Mouse (Mus musculus) thymus, adult 2 months (tissue): Measurements from ENCODE around the gene Aoah. TPM values are rescaled to one million over a fixed set of nuclear protein-coding genes. Genes with fewer than 3 reads are reported as not detected.

Experiments
- DNase-seq: peaks from one replicate; pipeline ENCODE4 v3.0.0; 2021
- H3K27ac ChIP-seq: fragments of 200-500 bp; 2 replicates; pipeline ENCODE4 v1.5.1; 2012; ENCODE audit warnings: low read length, control low read depth; ENCODE audit not compliant: control insufficient read depth, insufficient read depth
- H3K27me3 ChIP-seq: fragments of 200-500 bp; 2 replicates; pipeline ENCODE4 v1.6.1; 2012; ENCODE audit warnings: mild to moderate bottlenecking, low read length, moderate library complexity, mixed read lengths; ENCODE audit not compliant: control insufficient read depth, insufficient read depth
- H3K36me3 ChIP-seq: fragments of 200-500 bp; 2 replicates; pipeline ENCODE4 v1.6.1; 2012; ENCODE audit warnings: mild to moderate bottlenecking, low read length, moderate library complexity; ENCODE audit not compliant: control insufficient read depth, insufficient read depth
- H3K4me1 ChIP-seq: fragments of 200-500 bp; replicated peaks from 2 replicates; pipeline ENCODE4 v1.6.1; 2012; ENCODE audit warnings: low read length; ENCODE audit not compliant: control insufficient read depth, insufficient read depth
- H3K4me3 ChIP-seq: fragments of 200-500 bp; 2 replicates; pipeline ENCODE4 v1.5.1; 2012; ENCODE audit warnings: mild to moderate bottlenecking, low read length, control low read depth, moderate library complexity; ENCODE audit not compliant: control insufficient read depth, insufficient read depth
- CTCF ChIP-seq: fragments of 200-500 bp; IDR thresholded peaks from 2 replicates; pipeline ENCODE4 v1.5.1; 2012; ENCODE audit warnings: mild to moderate bottlenecking, control low read depth, low read length, moderate library complexity, borderline replicate concordance; ENCODE audit not compliant: control insufficient read depth, poor library complexity, insufficient read depth; ENCODE audit errors: extremely low read depth
- POLR2A ChIP-seq: fragments of 200-500 bp; IDR thresholded peaks from 2 replicates; pipeline ENCODE4 v1.6.1; 2012; ENCODE audit warnings: mild to moderate bottlenecking, low read length, control low read depth, moderate library complexity; ENCODE audit not compliant: control insufficient read depth, poor library complexity, insufficient read depth; ENCODE audit errors: extremely low read depth
- WGBS: fragments of 180-500 bp; shearing (Covaris S2); methylation state at CpG from one replicate; pipeline ENCODE4 v1.1.7; 2018; 5-methylcytosine and 5-hydroxymethylcytosine counted together
- polyA plus RNA-seq: library from polyadenylated mRNA; depleted of rRNA; stranded (reverse); fragments of >200 nt; gene quantifications from 2 replicates; pipeline ENCODE4 v1.2.3, GENCODE M21; 2012

Aoah gene
- polyA plus RNA-seq, 1 experiment: 2.0 TPM

- no peaks in the 10 kb centered on the region for H3K36me3 ChIP-seq
- H3K27me3 ChIP-seq: no peaks in the 10 kb centered on the region
- H3K4me3 ChIP-seq: no peak overlapping the region
- WGBS: 96% methylated on average over 2 of the region's 2 CpGs
- H3K27ac ChIP-seq: no peak overlapping the region
- TF ChIP-seq POLR2A: no peak
- TF ChIP-seq CTCF: no peak
- DNase-seq: no peak
- H3K4me1 ChIP-seq: no peaks in the 10 kb centered on the region
These were observed 26.9 kb downstream of the Aoah start for GRCm38 (mm10) chr13:20820712-20821328.

GRCm38 (mm10) chr13:20828728-20829127 is 34.8 kb downstream of the Aoah start:
- Histone ChIP-seq H3K27ac (no peak overlapping the region), H3K4me1 (no peaks in the 10 kb centered on the region), H3K36me3 (no peaks in the 10 kb centered on the region), H3K4me3 (no peak overlapping the region), H3K27me3 (no peaks in the 10 kb centered on the region)
- no peak for DNase-seq
- TF ChIP-seq POLR2A (no peak), CTCF (no peak)
- WGBS: 90% methylated on average over 2 of the region's 2 CpGs

- Histone ChIP-seq H3K27me3 (no peaks in the 10 kb centered on the region), H3K36me3 (no peaks in the 10 kb centered on the region), H3K4me3 (no peak overlapping the region), H3K27ac (no peak overlapping the region), H3K4me1 (no peaks in the 10 kb centered on the region)
- 93% methylated on average over 9 of the region's 9 CpGs for WGBS
- no peak for TF ChIP-seq POLR2A
- TF ChIP-seq CTCF: no peak
- DNase-seq: no peak
These were observed 35.4 kb downstream of the Aoah start for GRCm38 (mm10) chr13:20829181-20829900.

GRCm38 (mm10) chr13:20855893-20856292 is 62.0 kb downstream of the Aoah start:
- H3K27me3 ChIP-seq: no peaks in the 10 kb centered on the region
- no peak overlapping the region for H3K4me3 ChIP-seq
- no peaks in the 10 kb centered on the region for H3K4me1 ChIP-seq
- DNase-seq: no peak
- no peaks in the 10 kb centered on the region for H3K36me3 ChIP-seq
- TF ChIP-seq CTCF: no peak
- WGBS: 78% methylated on average over 3 of the region's 3 CpGs
- no peak overlapping the region for H3K27ac ChIP-seq

- 44% methylated on average over 1 of the region's 1 CpGs for WGBS
- H3K4me1 ChIP-seq: no peaks in the 10 kb centered on the region
- DNase-seq: no peak
- no peak for TF ChIP-seq POLR2A
- TF ChIP-seq CTCF: no peak
- no peak overlapping the region for H3K4me3 ChIP-seq
- H3K27ac ChIP-seq: no peak overlapping the region
- H3K27me3 ChIP-seq: no peaks in the 10 kb centered on the region
- no peaks in the 10 kb centered on the region for H3K36me3 ChIP-seq
These were observed 105.5 kb downstream of the Aoah start for GRCm38 (mm10) chr13:20899372-20899771.

- WGBS: 76% methylated on average over 8 of the region's 8 CpGs
- Histone ChIP-seq H3K4me3 (no peak overlapping the region), H3K36me3 (no peaks in the 10 kb centered on the region), H3K27ac (no peak overlapping the region), H3K4me1 (no peaks in the 10 kb centered on the region), H3K27me3 (no peaks in the 10 kb centered on the region)
- TF ChIP-seq CTCF (no peak), POLR2A (no peak)
- DNase-seq: no peak
These were observed 106.6 kb downstream of the Aoah start for GRCm38 (mm10) chr13:20900396-20900971.
